Mouse (Mus musculus): ENCODE results near the gene Arl6ip4.

- TF ChIP-seq POLR2A (IDR thresholded peaks at IDR 0.05; ENCODE audit: low read depth, low read length) (no peak), CTCF (conservative IDR thresholded peaks at IDR 0.05; ENCODE audit: insufficient read depth, insufficient read length, low read depth, low read length) (no peak)
These were observed 17.0 kb upstream of the Arl6ip4 start for GRCm38 (mm10) chr5:124098923-124099322.
